Mouse (Mus musculus) layer of hippocampus, postnatal 14 days (tissue): Measurements from ENCODE around the gene Adcy10. TPM values are rescaled to one million over a fixed set of nuclear protein-coding genes. Genes with fewer than 3 reads are reported as not detected.

ENCODE experiments used
- DNase-seq, 2 experiments: peaks; one replicate each; pipeline ENCODE4 v3.0.0; 2021 to 2022; ENCODE audit warnings: low spot score in 2 of 2, mixed read lengths in 1 of 2
- total RNA-seq, 2 experiments: library from RNA; stranded (reverse); gene quantifications; 2 replicates each; pipeline ENCODE4 v1.2.3; 2021

Adcy10 gene
- total RNA-seq, 2 experiments from 2014 or later: 0.41 to 0.48 TPM

DNA sequence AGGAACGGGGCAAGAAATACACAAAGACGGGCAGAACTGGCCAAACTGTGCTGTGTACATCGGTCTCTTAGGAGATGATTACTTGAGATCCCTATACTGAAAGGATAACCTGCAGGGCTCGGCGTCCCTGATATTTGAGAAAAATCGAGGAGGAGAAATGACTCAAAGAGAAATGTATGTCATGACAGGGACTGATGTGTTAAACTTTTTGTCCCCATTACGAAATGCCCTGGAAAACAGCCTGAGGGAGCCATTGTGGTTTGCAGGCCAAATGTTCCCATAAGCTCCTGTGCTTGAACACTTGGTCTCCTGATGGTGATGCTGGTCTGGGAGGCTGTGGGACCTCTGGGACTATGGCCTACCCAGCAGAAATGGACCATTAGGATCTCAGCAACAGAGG lies 35.7 kb downstream of the Adcy10 start:
- no peak for DNase-seq

DNA sequence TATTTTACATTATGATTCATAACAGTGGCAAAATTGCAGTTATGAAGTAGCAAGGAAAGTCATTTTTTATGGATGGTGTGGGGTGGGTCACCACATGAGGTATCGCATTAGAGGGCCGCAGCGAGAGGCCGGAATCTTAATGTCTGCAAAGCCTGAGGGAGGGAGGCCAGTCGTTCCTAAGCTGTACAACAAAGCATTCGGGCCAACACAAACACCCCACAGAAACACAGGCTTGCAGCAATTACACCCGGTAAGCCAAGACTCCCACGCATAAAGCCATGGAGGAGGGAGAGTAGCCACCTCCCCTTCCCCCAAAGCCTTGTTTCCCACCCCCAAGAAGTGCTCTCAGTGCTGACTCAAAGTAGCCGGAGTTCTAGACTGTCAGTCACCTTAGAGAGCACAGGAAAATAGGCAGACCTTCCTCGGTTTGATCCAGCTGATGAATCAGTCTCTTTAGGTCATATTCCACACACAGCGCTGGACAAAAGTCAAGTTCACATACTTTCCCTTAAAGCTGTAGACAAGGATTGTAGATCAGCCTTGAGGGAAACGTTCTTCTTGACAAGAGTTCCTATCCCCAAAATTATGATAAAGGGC lies 51.2 kb downstream of the Adcy10 start:
- DNase-seq: no peak

GRCm38 (mm10) chr1:165537241-165537807 lies 52.3 kb downstream of the Adcy10 start:
- peak in 1 of 2 experiments; percentile 6 for DNase-seq

DNA sequence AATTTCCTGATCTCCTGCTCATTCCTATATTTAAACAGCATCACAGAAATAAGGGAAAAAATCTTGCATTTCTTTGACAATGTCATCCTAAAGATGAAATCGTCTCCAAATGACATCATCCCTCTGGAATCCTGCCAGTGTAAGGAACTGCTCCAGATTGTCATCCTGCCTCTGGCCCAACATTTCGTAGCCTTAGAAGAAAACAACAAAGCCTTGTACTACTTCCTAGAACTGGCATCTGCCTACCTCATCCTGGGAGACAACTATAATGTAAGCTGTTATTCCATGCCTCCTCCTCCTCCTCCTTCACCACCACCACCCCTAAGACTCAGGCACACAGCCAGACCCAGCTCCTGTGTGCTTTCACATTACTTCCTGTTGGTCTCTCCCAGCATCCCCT lies 71.7 kb downstream of the Adcy10 start:
- DNase-seq: peak; percentile 7 to 33

DNA sequence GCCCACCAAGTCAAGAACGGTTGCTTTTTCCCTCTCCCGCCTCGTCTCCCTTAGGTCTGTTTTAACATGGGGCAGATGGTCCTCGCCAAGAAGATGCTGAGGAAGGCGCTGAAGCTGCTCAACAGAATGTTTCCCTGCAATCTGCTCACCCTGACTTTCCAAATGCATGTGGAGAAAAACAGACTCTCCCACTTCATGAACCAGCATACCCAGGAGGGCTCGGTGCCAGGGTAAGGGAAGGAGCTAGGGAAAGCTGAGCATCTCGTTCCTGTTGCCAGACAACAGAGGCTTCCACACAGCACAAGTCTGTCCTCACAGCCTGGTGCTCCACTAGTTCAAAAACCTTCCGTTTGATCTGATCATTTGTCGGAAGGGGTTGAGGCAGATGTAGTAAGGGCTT lies 74.1 kb downstream of the Adcy10 start:
- DNase-seq: peak; percentile 67 to 84

DNA sequence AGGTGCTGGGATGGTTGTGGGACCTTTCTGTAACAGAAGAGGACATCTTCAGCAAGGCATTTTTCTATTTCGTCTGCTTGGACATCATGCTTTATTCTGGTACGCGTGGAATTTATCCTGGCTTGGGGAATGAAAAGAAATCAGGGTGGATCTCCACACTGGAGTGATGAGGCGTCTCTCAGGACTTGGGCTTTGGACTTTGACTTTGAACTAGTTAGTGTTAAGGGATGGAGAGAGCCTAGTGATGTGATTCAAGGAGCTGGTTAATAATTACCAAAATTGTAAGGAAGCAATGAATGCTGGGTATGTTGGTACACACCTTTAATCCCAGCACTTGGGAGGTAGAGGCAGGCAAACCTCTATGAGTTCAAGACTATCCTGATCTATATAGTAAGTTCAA lies 80.3 kb downstream of the Adcy10 start:
- DNase-seq: no peak

- DNase-seq: no peak
Measured at GRCm38 (mm10) chr1:165567466-165567865, 82.5 kb downstream of the Adcy10 start.

DNA sequence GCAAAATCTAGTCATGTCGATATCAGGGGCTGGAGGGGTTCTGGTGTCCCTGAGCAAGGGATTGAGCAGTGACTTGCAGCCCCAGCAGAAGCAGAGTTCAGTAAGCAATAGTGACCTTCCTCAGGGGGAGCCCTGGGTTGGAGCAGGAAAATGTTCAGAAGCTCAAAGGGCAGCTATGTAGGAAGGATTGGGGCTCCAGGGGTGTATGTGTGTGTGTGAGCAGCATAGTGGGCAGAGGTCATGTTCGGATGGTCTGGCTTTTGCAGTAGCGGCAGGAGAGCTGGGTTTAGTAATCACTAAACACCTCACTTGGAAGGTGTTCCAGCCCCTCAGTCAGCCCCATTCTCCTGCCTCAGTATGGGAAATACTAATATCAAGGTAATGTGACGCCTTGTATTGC lies 91.0 kb downstream of the Adcy10 start:
- DNase-seq: no peak

DNA sequence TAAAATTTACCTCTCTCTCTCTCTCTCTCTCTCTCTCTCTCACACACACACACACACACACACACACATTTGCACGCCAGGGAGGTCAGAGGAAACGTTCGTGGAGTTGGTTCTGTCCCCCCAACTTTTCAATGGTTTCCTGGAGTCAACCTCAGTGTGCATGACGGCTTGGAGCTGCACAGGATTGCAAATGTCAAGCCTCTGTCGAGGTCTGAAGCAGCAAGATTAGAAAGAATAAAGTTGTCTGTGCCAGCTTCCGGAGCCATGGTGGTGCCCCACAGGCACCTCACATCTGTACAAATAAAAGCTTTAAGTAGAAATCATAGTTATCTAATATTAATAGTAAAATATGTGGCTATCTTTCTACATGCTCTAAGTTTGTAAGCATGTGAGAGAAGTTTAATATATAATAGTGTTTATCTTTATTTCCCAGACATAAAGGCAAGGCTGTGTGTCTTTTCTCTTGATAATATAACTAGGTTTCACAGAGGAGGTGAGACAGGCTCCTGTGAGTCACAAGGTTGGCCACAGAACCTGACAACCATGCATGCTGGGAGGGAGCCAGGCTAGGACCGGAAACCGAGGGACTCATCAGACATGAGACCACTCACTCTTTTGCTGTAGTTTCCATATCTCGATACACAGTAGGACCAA lies 91.6 kb downstream of the Adcy10 start:
- DNase-seq: no peak

GRCm38 (mm10) chr1:165579332-165579731 lies 94.3 kb downstream of the Adcy10 start:
- DNase-seq: no peak

- DNase-seq: no peak
Measured at GRCm38 (mm10) chr1:165581255-165581654, 96.3 kb downstream of the Adcy10 start.

DNA sequence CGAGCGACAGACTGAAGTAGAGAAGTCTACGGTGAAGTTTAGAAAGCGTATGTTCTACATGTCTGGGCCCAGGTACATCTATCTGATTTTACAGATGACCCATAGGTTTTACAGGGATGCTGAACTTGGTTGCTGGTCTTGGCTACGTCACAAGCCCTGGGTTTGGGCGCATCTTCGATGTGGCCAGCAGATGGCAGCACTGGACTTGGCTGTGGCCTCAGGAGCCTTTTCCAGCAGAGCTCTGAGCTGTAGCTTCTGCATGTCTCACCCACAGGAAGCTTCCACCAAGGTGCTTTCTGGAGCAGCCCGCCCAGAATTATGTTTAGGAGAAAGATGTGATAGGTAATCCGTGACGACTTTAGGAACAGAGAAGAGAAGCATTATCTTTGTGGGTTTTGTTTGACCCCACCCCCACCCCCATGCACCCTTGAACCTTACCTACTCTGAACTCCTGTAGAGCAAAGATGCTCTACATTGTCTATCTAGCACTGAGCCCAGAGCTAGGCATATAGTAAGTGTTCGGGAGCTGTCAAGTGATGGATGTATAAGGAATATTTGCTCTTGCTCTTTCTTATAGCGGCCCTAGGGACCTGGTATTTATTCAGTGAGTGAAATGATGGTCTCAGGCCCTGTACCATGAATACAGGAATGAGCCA lies 98.7 kb downstream of the Adcy10 start:
- DNase-seq: peak; percentile 76 to 90

DNA sequence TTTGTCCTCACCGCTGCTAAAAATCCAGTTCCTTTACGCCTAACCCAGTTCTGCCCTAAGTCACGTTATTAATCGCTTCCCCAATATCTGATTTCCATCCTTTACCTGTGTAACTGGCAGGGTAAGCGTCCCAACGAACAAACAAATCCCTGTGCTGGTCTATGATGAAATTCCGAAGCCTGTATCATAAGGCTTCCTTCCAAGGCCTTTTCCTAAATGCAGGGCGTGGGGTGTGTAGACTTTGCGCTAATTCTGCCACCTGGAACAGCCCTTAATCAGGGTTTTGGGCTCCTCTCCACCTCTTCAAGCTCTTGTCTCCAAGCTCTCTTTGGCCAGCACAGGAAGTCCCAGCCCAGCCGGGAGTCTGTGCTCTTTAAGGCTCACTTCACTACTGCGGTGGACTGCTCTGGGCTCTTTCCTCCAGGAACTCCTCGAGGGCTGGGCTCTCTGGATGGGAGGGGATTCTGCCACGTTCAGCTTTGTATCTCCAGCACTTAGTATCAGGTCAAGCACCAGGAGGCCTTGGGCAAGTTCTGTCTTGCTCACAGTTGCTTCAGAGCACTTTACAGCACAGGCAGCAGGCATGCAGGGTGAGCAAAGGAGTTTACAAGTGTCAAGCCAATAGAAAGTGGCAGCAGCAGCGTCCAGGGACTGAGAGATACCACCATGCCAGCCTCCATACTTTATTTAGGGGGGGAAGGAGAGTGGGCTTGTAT lies 100.6 kb downstream of the Adcy10 start:
- no peak for DNase-seq

DNA sequence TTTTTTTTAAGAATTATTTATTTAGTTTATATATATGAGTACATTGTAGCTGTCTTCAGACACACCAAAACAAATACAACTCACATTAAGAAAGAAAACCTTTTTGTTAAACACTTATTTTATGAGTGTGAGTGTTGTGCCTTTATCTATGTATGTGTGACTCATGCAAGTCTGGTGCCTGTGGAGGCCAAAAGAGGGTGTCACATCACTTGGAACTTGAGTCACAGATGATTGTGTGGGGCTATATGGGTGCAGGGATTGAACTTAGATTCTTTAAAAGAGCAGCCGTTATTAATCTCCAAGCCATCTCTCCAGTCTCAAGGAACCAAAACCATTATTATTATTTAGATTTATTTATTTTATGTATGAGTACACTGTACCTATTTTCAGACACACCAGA lies 101.4 kb downstream of the Adcy10 start:
- no peak for DNase-seq

- no peak for DNase-seq
Measured at GRCm38 (mm10) chr1:165587845-165588244, 102.9 kb downstream of the Adcy10 start.

DNA sequence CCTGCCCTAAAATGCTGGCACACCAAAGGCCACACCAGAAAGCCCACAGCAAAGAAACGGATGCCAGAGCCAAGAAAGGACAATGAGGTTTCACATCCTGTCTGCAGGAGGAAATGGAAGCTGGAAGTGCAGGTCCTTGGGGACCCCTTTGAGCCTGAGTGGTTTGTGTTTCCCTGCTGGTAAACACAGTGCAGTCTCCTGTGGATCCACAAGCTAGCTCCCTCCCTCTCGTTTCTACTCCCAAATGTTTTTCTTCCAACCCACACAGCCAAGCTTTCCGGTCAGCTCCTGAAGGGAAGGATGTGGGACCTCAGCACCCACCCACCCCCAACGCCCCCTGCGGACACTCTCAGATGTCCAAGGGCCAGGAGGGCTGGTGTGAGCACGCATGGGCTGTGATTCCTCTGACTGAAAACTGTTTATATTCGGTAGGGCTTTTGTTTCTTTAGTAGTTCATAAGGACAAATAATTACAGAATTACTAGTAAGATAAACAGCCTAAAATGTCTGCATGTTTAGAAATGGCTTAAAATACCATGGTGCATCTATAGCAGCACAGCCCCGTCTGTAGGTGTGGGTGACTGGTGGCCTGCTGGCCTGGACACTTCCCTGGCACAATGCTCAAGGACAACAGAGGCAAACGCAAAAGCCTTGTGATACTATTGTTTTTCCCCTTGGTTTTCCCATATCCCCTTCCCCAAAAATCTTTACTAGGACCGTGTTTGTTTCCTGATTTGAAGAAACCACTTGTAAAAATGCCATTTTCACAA lies 104.5 kb downstream of the Adcy10 start:
- no peak for DNase-seq

DNA sequence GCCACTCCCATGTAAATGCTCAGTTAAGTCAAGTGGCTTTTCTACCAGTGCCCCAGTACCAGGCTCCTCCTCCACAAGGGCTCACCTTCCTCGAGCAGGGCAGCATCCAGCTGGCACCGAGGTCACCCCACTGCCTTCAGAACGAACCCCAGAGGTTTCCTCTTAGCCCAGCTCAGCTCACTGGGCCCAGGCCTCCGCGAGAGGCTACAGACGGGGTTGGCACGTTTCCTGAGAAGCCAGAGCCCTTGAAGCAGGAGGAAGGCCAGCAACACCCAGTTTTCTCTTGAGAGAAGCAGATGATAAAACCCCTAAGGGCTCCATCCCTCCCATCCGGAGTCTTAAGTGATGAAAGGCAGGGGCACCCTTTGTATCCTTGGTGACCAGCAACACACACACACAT lies 105.8 kb downstream of the Adcy10 start:
- no peak for DNase-seq

GRCm38 (mm10) chr1:165592295-165593082 lies 107.5 kb downstream of the Adcy10 start:
- DNase-seq: no peak

DNA sequence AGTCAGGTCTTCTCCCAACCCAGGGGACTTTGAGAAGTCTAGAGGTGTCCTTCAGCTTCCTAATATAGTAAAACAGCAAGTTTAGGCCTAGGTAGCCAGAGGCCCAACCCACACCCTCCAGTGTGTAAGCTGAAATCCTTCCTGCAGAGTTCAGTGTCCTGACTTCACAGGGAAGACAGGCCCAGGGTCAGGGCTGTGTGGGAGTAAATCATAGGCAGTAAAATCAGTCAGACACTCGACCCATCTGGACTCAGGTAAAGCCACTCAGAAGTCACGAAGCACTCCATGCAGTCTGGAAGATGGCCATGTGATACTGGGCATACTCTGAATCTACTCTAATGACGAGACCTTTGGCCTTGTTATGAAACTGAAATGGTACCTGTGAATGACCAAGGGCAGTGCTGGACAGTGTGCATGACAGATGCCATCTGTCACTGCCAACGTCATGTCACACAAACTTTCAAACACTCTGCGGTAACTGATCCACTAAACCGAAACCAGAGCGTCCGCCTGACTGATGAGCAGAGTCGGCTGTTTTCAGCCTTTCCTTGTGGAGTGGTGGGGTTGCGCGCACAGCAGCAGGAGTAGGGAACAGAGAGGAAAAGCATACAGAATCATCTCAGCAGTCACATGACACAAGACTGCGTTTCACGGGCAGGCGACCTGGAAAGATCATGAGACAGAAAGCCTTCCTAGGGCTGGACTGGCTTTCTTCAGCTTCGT lies 109.9 kb downstream of the Adcy10 start:
- no peak for DNase-seq
